Mouse (Mus musculus): Measurements from ENCODE around the gene Olfr588-ps1.
"Not testable (repeated sequence)": the region's sequence is repeated elsewhere in the genome, so short reads cannot be mapped to it uniquely, and the experiment has no call there.

The Olfr588-ps1 gene

DNA sequence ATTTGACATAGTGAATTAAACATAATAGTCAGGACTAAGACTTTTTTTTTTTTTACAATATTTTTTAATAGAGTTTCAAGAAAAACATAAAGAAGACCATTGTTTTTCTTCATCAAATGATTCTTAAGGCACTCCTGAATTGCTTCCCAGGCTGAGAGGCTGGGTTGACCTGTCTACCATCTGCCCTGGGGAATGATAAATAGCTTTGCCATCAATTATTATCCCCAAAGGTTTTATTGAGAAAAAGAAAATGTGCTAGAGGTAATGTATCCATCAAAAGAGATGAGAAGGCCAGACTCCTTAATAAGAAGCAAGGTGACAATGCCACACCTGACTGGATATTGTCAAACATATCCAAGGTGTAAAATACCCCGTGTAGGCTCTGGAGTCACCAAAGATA lies at the start of gene Olfr588-ps1:
Gene Olfr588-ps1, plus strand, starts transcription at position 301 of the 400 bp plus-strand sequence.
- no peak for DNase-seq (ENCODE audit: low spot score in 2 of 2)

DNA sequence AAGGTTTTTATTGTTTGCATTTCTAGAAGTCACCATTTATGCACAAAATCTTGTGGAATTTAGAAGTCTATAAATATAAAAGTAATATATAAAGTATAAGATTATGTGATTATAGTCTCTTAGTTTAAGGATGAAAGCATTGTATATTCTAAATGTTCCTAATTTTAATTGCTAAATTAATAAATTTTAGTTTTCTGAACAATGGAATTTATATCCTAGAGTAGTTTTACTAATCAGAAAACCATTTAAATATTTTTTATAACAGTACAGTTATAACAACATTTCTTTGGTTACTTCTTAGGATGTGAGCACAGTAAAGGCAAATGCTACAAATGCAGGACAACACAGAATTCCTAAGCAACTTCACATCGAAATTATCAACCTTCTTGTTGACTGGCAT lies 43.3 kb upstream of the Olfr588-ps1 start, which contains the start of gene Olfr585:
Gene Olfr585, plus strand, starts transcription at position 301 of the 400 bp plus-strand sequence.
- DNase-seq (ENCODE audit: low spot score in 2 of 2): no peak

DNA sequence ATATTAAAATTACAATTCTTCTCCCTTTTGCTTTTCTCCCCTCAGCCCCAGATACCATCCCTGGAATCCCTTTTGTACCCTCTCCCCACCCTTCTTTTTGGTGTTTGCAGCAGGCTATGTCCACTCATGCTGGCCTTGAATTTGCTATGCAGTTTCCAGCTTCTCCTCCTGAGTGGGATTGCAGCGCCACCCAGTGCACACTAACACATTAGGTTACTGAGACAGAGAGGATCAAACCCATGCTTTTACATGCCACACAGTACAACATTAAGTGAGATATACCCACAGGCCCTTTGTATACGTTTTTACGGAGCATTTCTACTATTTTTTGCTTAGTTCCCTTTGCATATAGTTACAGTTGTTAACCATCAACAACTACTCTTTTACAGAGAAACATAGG lies 21.3 kb upstream of the Olfr588-ps1 start:
- DNase-seq (ENCODE audit: low spot score in 2 of 2): no peak

DNA sequence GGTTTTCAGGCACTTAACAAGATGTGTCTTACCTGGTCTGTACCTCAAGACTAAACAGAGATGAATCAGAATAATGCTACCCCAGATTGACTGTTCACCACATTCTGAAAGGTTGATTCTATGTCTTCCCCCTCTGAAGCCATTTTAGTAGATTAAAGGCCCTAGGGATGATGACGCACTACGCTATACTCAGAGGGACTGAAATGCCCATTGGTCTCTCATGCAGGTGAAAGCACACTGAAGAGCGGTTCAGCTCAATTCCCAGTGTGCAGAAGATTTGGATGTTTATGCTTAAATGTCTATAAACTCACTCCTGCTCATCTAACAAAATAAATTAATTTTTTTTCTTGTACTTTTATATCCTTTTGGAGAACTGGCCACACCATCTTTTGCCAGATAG lies 15.1 kb upstream of the Olfr588-ps1 start, which contains the start of gene Olfr586:
Gene Olfr586, minus strand, starts transcription at position 101 of the 400 bp plus-strand sequence.
- no peak for DNase-seq (ENCODE audit: low spot score in 2 of 2)

DNA sequence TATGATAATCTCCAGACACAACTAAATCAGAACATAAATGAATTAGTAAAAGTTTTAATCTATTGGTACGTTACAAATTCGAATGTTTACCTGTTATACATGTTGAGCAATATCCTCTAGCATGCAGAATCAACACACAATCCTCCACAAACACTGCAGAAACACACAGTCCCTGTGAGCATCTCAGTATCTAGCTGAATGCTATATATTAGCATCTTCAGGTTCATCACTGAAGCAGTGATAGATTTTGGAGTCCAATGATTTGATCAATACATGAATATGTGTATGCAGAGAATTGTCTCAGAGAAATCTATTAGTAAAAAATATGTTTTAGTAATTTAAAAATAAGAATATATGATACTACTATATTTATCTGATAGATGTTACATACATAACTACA lies 15.6 kb downstream of the Olfr588-ps1 start, which contains the start of gene Olfr589:
Gene Olfr589, minus strand, starts transcription at position 101 of the 400 bp plus-strand sequence.
- DNase-seq (ENCODE audit: low spot score in 2 of 2): no peak

DNA sequence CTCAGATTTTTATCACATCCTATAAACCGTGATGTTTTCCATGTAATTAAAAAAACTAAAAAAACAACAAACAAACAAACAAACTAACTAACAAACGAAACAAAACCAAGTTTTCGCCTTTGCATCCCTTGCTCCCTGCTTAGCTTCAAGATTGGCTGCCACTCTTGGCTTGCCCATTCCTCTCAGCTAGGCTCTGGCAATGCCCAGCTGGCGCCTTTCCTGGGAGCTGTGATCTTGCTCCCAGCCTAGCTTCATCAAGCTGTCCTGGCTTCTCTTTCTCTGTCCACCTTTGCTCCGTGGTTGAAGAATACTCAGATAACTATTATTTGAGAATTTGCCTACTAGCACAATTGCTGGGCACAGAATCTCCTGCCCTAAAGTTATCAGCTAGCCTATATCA lies 29.0 kb downstream of the Olfr588-ps1 start:
- DNase-seq (ENCODE audit: low spot score in 2 of 2): no peak

DNA sequence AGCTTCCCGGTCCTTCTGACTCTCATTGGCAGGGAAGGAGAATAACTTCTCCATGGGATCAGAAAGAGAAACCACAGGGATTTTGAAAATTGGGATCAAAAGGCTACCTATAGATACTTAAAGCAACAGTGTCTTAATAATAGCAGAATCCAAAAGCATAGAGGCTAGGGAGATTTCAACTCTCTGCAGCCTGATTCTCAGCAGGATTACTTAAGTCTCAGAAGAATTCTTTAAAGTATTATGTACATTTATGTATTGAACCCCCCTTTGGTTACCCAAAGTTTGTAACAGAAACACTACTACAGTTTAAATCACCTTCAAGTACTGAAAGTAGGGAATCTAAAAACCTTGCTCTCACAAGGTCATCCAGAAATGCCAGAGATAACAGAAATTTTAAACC lies 37.6 kb downstream of the Olfr588-ps1 start, which contains the start of gene Olfr591:
Gene Olfr591, minus strand, starts transcription at position 101 of the 400 bp plus-strand sequence.
- no peak for DNase-seq (ENCODE audit: low spot score in 2 of 2)

DNA sequence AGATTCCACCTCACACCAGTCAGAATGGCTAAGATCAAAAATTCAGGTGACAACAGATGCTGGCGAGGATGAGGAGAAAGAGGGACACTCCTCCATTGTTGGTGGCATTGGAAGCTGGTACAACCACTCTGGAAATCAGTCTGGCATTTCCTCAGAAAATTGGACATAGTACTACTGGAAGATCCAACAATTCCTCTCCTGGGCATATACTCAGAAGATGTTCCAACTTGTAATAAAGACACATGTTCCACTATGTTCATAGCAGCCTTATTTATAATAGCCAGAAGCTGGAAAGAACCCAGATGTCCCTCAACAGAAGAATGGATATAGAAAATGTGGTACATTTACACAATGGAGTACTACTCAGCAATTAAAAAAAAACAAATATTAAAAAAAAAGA lies 43.8 kb downstream of the Olfr588-ps1 start, which contains the start of gene Olfr592:
Gene Olfr592, plus strand, starts transcription at position 301 of the 400 bp plus-strand sequence.
- not testable (repeated sequence) for DNase-seq (ENCODE audit: low spot score in 2 of 2)
